Mouse (Mus musculus): ENCODE results near the gene Tmem81.

DNA sequence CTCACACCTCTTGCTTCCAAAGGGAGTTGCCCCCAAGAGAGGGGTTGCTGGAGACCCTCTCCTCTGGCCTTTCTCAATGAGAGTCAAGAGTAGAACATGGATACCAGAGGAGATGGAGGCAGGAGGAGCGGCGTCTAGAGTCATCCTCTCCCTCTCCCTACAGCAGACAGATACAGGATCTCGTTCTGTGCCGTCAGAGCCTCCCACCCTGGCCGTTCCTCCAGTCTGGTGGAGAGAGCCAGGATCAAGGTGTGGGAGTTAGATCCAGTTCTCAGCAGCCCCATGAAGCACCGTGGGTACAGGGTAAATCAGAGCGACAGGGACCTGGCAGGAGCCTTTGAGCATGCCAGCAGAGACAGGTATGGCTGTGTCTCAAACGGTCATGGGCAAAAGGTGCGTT, 26.5 kb downstream of the Tmem81 start:
- TF ChIP-seq CTCF (IDR thresholded peaks at IDR 0.05; ENCODE audit: low read depth, low read length) (no peak), GATA1 (IDR thresholded peaks at IDR 0.05; ENCODE audit: borderline replicate concordance, low read length) (no peak), POLR2AphosphoS5 (IDR thresholded peaks at IDR 0.05; ENCODE audit: insufficient replicate concordance, low read depth, low read length) (no peak)
